Mouse (Mus musculus): ENCODE measurements around the gene Itm2c. TPM values are rescaled to one million over a fixed set of nuclear protein-coding genes. Genes with fewer than 3 reads are reported as not detected.

Gene Itm2c
- total and polyA plus RNA-seq, 3 experiments: 76.6 to 107 (median 96.2) TPM

GRCm38 (mm10) chr1:85919621-85920020 lies 25.5 kb downstream of the Itm2c start:
- peaks cover 0 to 6% of the 10 kb centered on the region in 2 experiments; a peak in 1 of 4 replicates for H3K4me1 ChIP-seq (ENCODE audit: control insufficient read depth in 1 of 2, insufficient read depth in 2 of 2)
- no peak for TF ChIP-seq USF1 (IDR thresholded peaks at IDR 0.05; ENCODE audit: low read depth, low read length)
- H3K27me3 ChIP-seq (replicated peaks): no peaks in the 10 kb centered on the region
- H3K4me2 ChIP-seq (ENCODE audit: insufficient read depth, low read depth, poor library complexity, severe bottlenecking): no peak overlapping the region
- H3K79me2 ChIP-seq (replicated peaks; ENCODE audit: control insufficient read depth, extremely low read depth, insufficient read depth, poor library complexity, severe bottlenecking): no peaks in the 10 kb centered on the region
- H3K27ac ChIP-seq (ENCODE audit: insufficient read depth, low read depth): no peak overlapping the region
- no peak overlapping the region for H3K9ac ChIP-seq (ENCODE audit: insufficient read depth, low read depth)
- DNase-seq (ENCODE audit: extremely low read depth): no peak
- H3K4me3 ChIP-seq (replicated peaks in 1 of 3; ENCODE audit: low read depth in 2 of 3, low read length in 2 of 3, poor library complexity in 1 of 3): no peak overlapping the region
- in situ Hi-C loops (cut with MboI; ENCODE audit: low pct_ligation_motif_present, low pct_unique_long_range_greater_than_20kb, low sequenced_read_pairs): no loop called here
- dilution Hi-C loops (cut with MboI; ENCODE audit: extremely low pct_ligation_motif_present, extremely low pct_unique_long_range_greater_than_20kb, low sequenced_read_pairs): no loop called here
- H3K36me3 ChIP-seq (replicated peaks in 1 of 2; ENCODE audit: control insufficient read depth in 1 of 2, insufficient read depth in 1 of 2, low read length in 1 of 2): no peaks in the 10 kb centered on the region
- H3K9me3 ChIP-seq (replicated peaks; ENCODE audit: low read length): peaks cover 7% of the 10 kb centered on the region

- Histone ChIP-seq H3K79me2 (replicated peaks; ENCODE audit: control insufficient read depth, extremely low read depth, insufficient read depth, poor library complexity, severe bottlenecking) (no peaks in the 10 kb centered on the region), H3K36me3 (replicated peaks in 1 of 2; ENCODE audit: control insufficient read depth in 1 of 2, insufficient read depth in 1 of 2, low read length in 1 of 2) (no peaks in the 10 kb centered on the region), H3K27ac (ENCODE audit: insufficient read depth, low read depth) (no peak overlapping the region), H3K4me2 (ENCODE audit: insufficient read depth, low read depth, poor library complexity, severe bottlenecking) (no peak overlapping the region), H3K9me3 (replicated peaks; ENCODE audit: low read length) (peaks cover 7% of the 10 kb centered on the region), H3K9ac (ENCODE audit: insufficient read depth, low read depth) (no peak overlapping the region), H3K4me1 (ENCODE audit: control insufficient read depth in 1 of 2, insufficient read depth in 2 of 2) (peaks cover 0 to 6% of the 10 kb centered on the region in 2 experiments; a peak in 1 of 4 replicates), H3K27me3 (replicated peaks) (no peaks in the 10 kb centered on the region), H3K4me3 (replicated peaks in 1 of 3; ENCODE audit: low read depth in 2 of 3, low read length in 2 of 3, poor library complexity in 1 of 3) (no peak overlapping the region)
- no peak for TF ChIP-seq ELF1 (IDR thresholded peaks at IDR 0.05; ENCODE audit: low read depth, low read length)
- TF ChIP-seq POLR2AphosphoS2 (IDR thresholded peaks at IDR 0.05; ENCODE audit: low read depth, low read length): no peak
- TF ChIP-seq MAX (IDR thresholded peaks at IDR 0.05; ENCODE audit: low read length): no peak
- TF ChIP-seq MAZ (IDR thresholded peaks at IDR 0.05; ENCODE audit: low read depth, low read length): no peak
- TF ChIP-seq NRF1 (IDR thresholded peaks at IDR 0.05; ENCODE audit: low read depth, low read length): no peak
- TF ChIP-seq IRF4 (IDR thresholded peaks at IDR 0.05; ENCODE audit: low read depth, low read length): no peak
- no peak for TF ChIP-seq ZKSCAN1 (IDR thresholded peaks at IDR 0.05; ENCODE audit: borderline replicate concordance, low read depth, low read length)
- TF ChIP-seq E2F4 (IDR thresholded peaks at IDR 0.05; ENCODE audit: insufficient replicate concordance, low read depth, low read length): no peak
- TF ChIP-seq JUND (conservative IDR thresholded peaks at IDR 0.05; ENCODE audit: low read depth, low read length): no peak
- in situ Hi-C loops (cut with MboI; ENCODE audit: low pct_ligation_motif_present, low pct_unique_long_range_greater_than_20kb, low sequenced_read_pairs): no loop called here
- dilution Hi-C loops (cut with MboI; ENCODE audit: extremely low pct_ligation_motif_present, extremely low pct_unique_long_range_greater_than_20kb, low sequenced_read_pairs): no loop called here
- no peak for DNase-seq (ENCODE audit: extremely low read depth)
These were observed 27.6 kb downstream of the Itm2c start for GRCm38 (mm10) chr1:85921725-85922124.

GRCm38 (mm10) chr1:85922127-85922864 lies 28.2 kb downstream of the Itm2c start:
- dilution Hi-C loops (cut with MboI; ENCODE audit: extremely low pct_ligation_motif_present, extremely low pct_unique_long_range_greater_than_20kb, low sequenced_read_pairs): no loop called here
- in situ Hi-C loops (cut with MboI; ENCODE audit: low pct_ligation_motif_present, low pct_unique_long_range_greater_than_20kb, low sequenced_read_pairs): no loop called here
- H3K4me3 ChIP-seq (replicated peaks in 1 of 3; ENCODE audit: low read depth in 2 of 3, low read length in 2 of 3, poor library complexity in 1 of 3): no peak overlapping the region

More at GRCm38 (mm10) chr1:85922127-85922864, 28.2 kb downstream of the Itm2c start:
- peaks cover 0 to 6% of the 10 kb centered on the region in 2 experiments; a peak in 1 of 4 replicates for H3K4me1 ChIP-seq (ENCODE audit: control insufficient read depth in 1 of 2, insufficient read depth in 2 of 2)
- H3K4me2 ChIP-seq (ENCODE audit: insufficient read depth, low read depth, poor library complexity, severe bottlenecking): no peak overlapping the region
- H3K27ac ChIP-seq (ENCODE audit: insufficient read depth, low read depth): no peak overlapping the region
- H3K79me2 ChIP-seq (replicated peaks; ENCODE audit: control insufficient read depth, extremely low read depth, insufficient read depth, poor library complexity, severe bottlenecking): no peaks in the 10 kb centered on the region
- H3K9ac ChIP-seq (ENCODE audit: insufficient read depth, low read depth): no peak overlapping the region
- TF ChIP-seq RAD21 (IDR thresholded peaks at IDR 0.05; ENCODE audit: low read depth, low read length) (no peak), ZC3H11A (IDR thresholded peaks at IDR 0.05; ENCODE audit: low read depth, low read length) (no peak), CHD1 (IDR thresholded peaks at IDR 0.05; ENCODE audit: low read depth, low read length) (no peak), ETS1 (conservative IDR thresholded peaks at IDR 0.05; ENCODE audit: low read depth, low read length) (no peak), ZKSCAN1 (IDR thresholded peaks at IDR 0.05; ENCODE audit: borderline replicate concordance, low read depth, low read length) (no peak), CTCF (conservative IDR thresholded peaks at IDR 0.05 in 1 of 2, IDR thresholded peaks at IDR 0.05 in 1 of 2; ENCODE audit: low read depth in 2 of 2, low read length in 2 of 2) (no peak), JUND (conservative IDR thresholded peaks at IDR 0.05; ENCODE audit: low read depth, low read length) (no peak), ELF1 (IDR thresholded peaks at IDR 0.05; ENCODE audit: low read depth, low read length) (no peak)
- no peaks in the 10 kb centered on the region for H3K27me3 ChIP-seq (replicated peaks)
- H3K9me3 ChIP-seq (replicated peaks; ENCODE audit: low read length): peaks cover 7% of the 10 kb centered on the region
- no peaks in the 10 kb centered on the region for H3K36me3 ChIP-seq (replicated peaks in 1 of 2; ENCODE audit: control insufficient read depth in 1 of 2, insufficient read depth in 1 of 2, low read length in 1 of 2)
- no peak for DNase-seq (ENCODE audit: extremely low read depth)

Measured in CH12.LX (cell line).